Mouse (Mus musculus): ENCODE results near the gene Gtse1.

The Gtse1 gene

GRCm38 (mm10) chr15:85921855-85922254, 62.3 kb downstream of the Gtse1 start:
- no peak for DNase-seq (ENCODE audit: low read depth in 1 of 2, low spot score in 2 of 2)
